Mouse (Mus musculus): ENCODE results near the gene Ptprg.

Gene Ptprg

GRCm38 (mm10) chr14:12167215-12167614 lies 613.9 kb downstream of the Ptprg start:
- H3K9me3 ChIP-seq (ENCODE audit: low read length): no peaks in the 10 kb centered on the region
- 0 out of 2 replicates have a peak, but pooled peaks cover 7% of the 10 kb centered on the region for H3K36me3 ChIP-seq (ENCODE audit: insufficient read depth, low read length)
- H3K27me3 ChIP-seq (ENCODE audit: insufficient read depth, low read length): no peaks in the 10 kb centered on the region
- no peaks in the 10 kb centered on the region for H3K4me1 ChIP-seq (replicated peaks; ENCODE audit: low read depth, low read length)
- TF ChIP-seq CTCF (conservative IDR thresholded peaks at IDR 0.05; ENCODE audit: low read length) (no peak), NANOG (IDR thresholded peaks at IDR 0.05; ENCODE audit: borderline replicate concordance, low read length) (no peak), POU5F1 (IDR thresholded peaks at IDR 0.05; ENCODE audit: borderline replicate concordance, low read length) (no peak)
- no peak overlapping the region for H3K4me3 ChIP-seq (replicated peaks; ENCODE audit: low read length)

- no peak overlapping the region for H3K4me3 ChIP-seq (replicated peaks; ENCODE audit: low read length)
- TF ChIP-seq CTCF (conservative IDR thresholded peaks at IDR 0.05; ENCODE audit: low read length) (no peak), POU5F1 (IDR thresholded peaks at IDR 0.05; ENCODE audit: borderline replicate concordance, low read length) (no peak), NANOG (IDR thresholded peaks at IDR 0.05; ENCODE audit: borderline replicate concordance, low read length) (no peak)
- H3K36me3 ChIP-seq (ENCODE audit: insufficient read depth, low read length): 0 out of 2 replicates have a peak, but pooled peaks cover 4% of the 10 kb centered on the region
- H3K4me1 ChIP-seq (replicated peaks; ENCODE audit: low read depth, low read length): no peaks in the 10 kb centered on the region
- H3K27me3 ChIP-seq (ENCODE audit: insufficient read depth, low read length): no peaks in the 10 kb centered on the region
- no peaks in the 10 kb centered on the region for H3K9me3 ChIP-seq (ENCODE audit: low read length)
Measured at GRCm38 (mm10) chr14:12167651-12168050, 614.3 kb downstream of the Ptprg start.

GRCm38 (mm10) chr14:12177436-12177835 lies 624.1 kb downstream of the Ptprg start:
- Histone ChIP-seq H3K9me3 (ENCODE audit: low read length) (no peaks in the 10 kb centered on the region), H3K36me3 (ENCODE audit: insufficient read depth, low read length) (0 out of 2 replicates have a peak, but pooled peaks cover 3% of the 10 kb centered on the region), H3K27me3 (ENCODE audit: insufficient read depth, low read length) (no peaks in the 10 kb centered on the region), H3K4me1 (replicated peaks; ENCODE audit: low read depth, low read length) (peaks cover 8% of the 10 kb centered on the region), H3K4me3 (replicated peaks; ENCODE audit: low read length) (no peak overlapping the region)
- no peak for TF ChIP-seq CTCF (conservative IDR thresholded peaks at IDR 0.05; ENCODE audit: low read length)
- TF ChIP-seq NANOG (IDR thresholded peaks at IDR 0.05; ENCODE audit: borderline replicate concordance, low read length): no peak
- no peak for TF ChIP-seq POU5F1 (IDR thresholded peaks at IDR 0.05; ENCODE audit: borderline replicate concordance, low read length)

DNA sequence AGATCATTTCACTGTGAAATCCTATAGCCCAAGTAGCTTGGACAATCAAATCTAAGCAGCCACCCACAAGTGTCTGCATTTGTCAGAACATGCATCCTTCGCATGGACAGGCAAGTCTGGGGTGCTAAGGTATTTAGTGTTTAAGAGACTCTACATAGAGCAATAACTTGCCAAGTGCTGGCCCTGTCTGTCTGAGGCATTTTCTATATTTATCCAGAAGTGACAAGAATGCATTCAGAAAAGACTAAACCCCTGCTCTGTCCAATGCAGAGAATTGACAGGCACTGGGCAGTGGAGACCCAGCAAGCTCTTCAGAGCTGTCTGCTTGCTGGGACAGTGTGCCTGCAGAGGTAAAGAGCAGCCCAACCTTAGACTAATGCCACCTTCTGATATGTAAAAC lies 625.3 kb downstream of the Ptprg start:
- Histone ChIP-seq H3K9me3 (ENCODE audit: low read length) (no peaks in the 10 kb centered on the region), H3K36me3 (ENCODE audit: insufficient read depth, low read length) (0 out of 2 replicates have a peak, but pooled peaks cover 3% of the 10 kb centered on the region), H3K4me1 (replicated peaks; ENCODE audit: low read depth, low read length) (peaks cover 8% of the 10 kb centered on the region), H3K27me3 (ENCODE audit: insufficient read depth, low read length) (no peaks in the 10 kb centered on the region), H3K4me3 (replicated peaks; ENCODE audit: low read length) (no peak overlapping the region)
- TF ChIP-seq POU5F1 (IDR thresholded peaks at IDR 0.05; ENCODE audit: borderline replicate concordance, low read length): no peak
- TF ChIP-seq NANOG (IDR thresholded peaks at IDR 0.05; ENCODE audit: borderline replicate concordance, low read length): no peak
- TF ChIP-seq CTCF (conservative IDR thresholded peaks at IDR 0.05; ENCODE audit: low read length): no peak

GRCm38 (mm10) chr14:12180116-12180515 lies 626.8 kb downstream of the Ptprg start:
- Histone ChIP-seq H3K4me3 (replicated peaks; ENCODE audit: low read length) (no peak overlapping the region), H3K36me3 (ENCODE audit: insufficient read depth, low read length) (0 out of 2 replicates have a peak, but pooled peaks cover under 1% of the 10 kb centered on the region), H3K9me3 (ENCODE audit: low read length) (no peaks in the 10 kb centered on the region), H3K4me1 (replicated peaks; ENCODE audit: low read depth, low read length) (peaks cover 8% of the 10 kb centered on the region), H3K27me3 (ENCODE audit: insufficient read depth, low read length) (no peaks in the 10 kb centered on the region)
- TF ChIP-seq NANOG (IDR thresholded peaks at IDR 0.05; ENCODE audit: borderline replicate concordance, low read length) (no peak), POU5F1 (IDR thresholded peaks at IDR 0.05; ENCODE audit: borderline replicate concordance, low read length) (no peak), CTCF (conservative IDR thresholded peaks at IDR 0.05; ENCODE audit: low read length) (no peak)

- H3K27me3 ChIP-seq (ENCODE audit: insufficient read depth, low read length): no peaks in the 10 kb centered on the region
- no peak for TF ChIP-seq POU5F1 (IDR thresholded peaks at IDR 0.05; ENCODE audit: borderline replicate concordance, low read length)
- no peak for TF ChIP-seq NANOG (IDR thresholded peaks at IDR 0.05; ENCODE audit: borderline replicate concordance, low read length)
- no peak for TF ChIP-seq CTCF (conservative IDR thresholded peaks at IDR 0.05; ENCODE audit: low read length)
- no peak overlapping the region for H3K4me3 ChIP-seq (replicated peaks; ENCODE audit: low read length)
- H3K9me3 ChIP-seq (ENCODE audit: low read length): no peaks in the 10 kb centered on the region
- H3K4me1 ChIP-seq (replicated peaks; ENCODE audit: low read depth, low read length): 0 out of 2 replicates have a peak, but pooled peaks cover 3% of the 10 kb centered on the region
- H3K36me3 ChIP-seq (ENCODE audit: insufficient read depth, low read length): no peaks in the 10 kb centered on the region
Measured at GRCm38 (mm10) chr14:12185040-12185439, 631.7 kb downstream of the Ptprg start.

- H3K9me3 ChIP-seq (ENCODE audit: low read length): no peaks in the 10 kb centered on the region
- no peak overlapping the region for H3K4me3 ChIP-seq (replicated peaks; ENCODE audit: low read length)
- no peaks in the 10 kb centered on the region for H3K27me3 ChIP-seq (ENCODE audit: insufficient read depth, low read length)
- no peak for TF ChIP-seq POU5F1 (IDR thresholded peaks at IDR 0.05; ENCODE audit: borderline replicate concordance, low read length)
- no peak for TF ChIP-seq CTCF (conservative IDR thresholded peaks at IDR 0.05; ENCODE audit: low read length)
- TF ChIP-seq NANOG (IDR thresholded peaks at IDR 0.05; ENCODE audit: borderline replicate concordance, low read length): no peak
- 0 out of 2 replicates have a peak, but pooled peaks cover 3% of the 10 kb centered on the region for H3K4me1 ChIP-seq (replicated peaks; ENCODE audit: low read depth, low read length)
- H3K36me3 ChIP-seq (ENCODE audit: insufficient read depth, low read length): no peaks in the 10 kb centered on the region
Measured at GRCm38 (mm10) chr14:12188352-12188751, 635.0 kb downstream of the Ptprg start.

DNA sequence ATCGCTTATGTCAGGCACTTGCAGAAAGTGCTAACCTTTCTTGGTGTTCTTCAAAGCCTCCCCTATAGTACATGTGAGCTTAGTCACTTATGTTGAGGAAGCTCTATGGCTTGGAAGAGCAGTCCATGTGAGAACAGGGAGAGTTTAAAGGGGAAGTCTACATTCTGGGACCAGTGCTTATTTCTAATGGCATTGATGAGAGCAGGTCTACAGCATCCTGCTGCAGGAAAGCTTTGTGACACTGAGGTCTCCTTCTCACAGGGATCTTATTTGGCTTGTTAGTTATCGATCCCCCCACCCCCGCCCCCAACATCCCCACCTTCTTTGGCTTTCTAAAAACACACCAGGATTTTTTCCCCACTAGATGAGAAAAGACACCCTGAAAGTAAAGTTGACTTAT lies 635.9 kb downstream of the Ptprg start:
- TF ChIP-seq NANOG (IDR thresholded peaks at IDR 0.05; ENCODE audit: borderline replicate concordance, low read length): no peak
- no peak for TF ChIP-seq CTCF (conservative IDR thresholded peaks at IDR 0.05; ENCODE audit: low read length)
- TF ChIP-seq POU5F1 (IDR thresholded peaks at IDR 0.05; ENCODE audit: borderline replicate concordance, low read length): no peak
- H3K27me3 ChIP-seq (ENCODE audit: insufficient read depth, low read length): no peaks in the 10 kb centered on the region
- H3K4me1 ChIP-seq (replicated peaks; ENCODE audit: low read depth, low read length): 0 out of 2 replicates have a peak, but pooled peaks cover 3% of the 10 kb centered on the region
- H3K4me3 ChIP-seq (replicated peaks; ENCODE audit: low read length): no peak overlapping the region
- no peaks in the 10 kb centered on the region for H3K36me3 ChIP-seq (ENCODE audit: insufficient read depth, low read length)
- no peaks in the 10 kb centered on the region for H3K9me3 ChIP-seq (ENCODE audit: low read length)

All from E14TG2a.4 (cell line).